In genomic region chr19:57055215-57056120, GRCm38 (mm10) we compare ENCODE assay signal across 14 mouse cellular contexts. TPM values are rescaled to one million over a fixed set of nuclear protein-coding genes. Genes with fewer than 3 reads are reported as not detected.
A peak's percentile ranks its signal among the peaks of the same experiment; 100 is the strongest.
DNase-seq lines count a peak whose midpoint lies in the region; ATAC-seq lines count a peak whose summit lies in the region.
"Had no signal": no experiment of that assay in that cellular context is flagged by ENCODE, and none has a peak within 500 bp of the region (broad histone marks: within the 10 kb centered on the region; RNA-seq: fewer than 3 reads in every experiment).

No protein-coding gene starts in this region.

- ATAC-seq in activated CD4-positive, CD25-positive, alpha-beta regulatory T cell, adult 4 months = peak; percentile 47
- ATAC-seq in intestine, embryonic 16.5 days = no peak
- ATAC-seq: forebrain, embryonic 16.5 days had no signal

- WGBS in intestine, embryonic 16.5 days = 90% methylated on average over 16 of the region's 16 CpGs

- peaks cover 5% of the 10 kb centered on the region; the same call in 1 of the 2 replicates for H3K9me3 ChIP-seq in intestine, embryonic 16.5 days (ENCODE audit: control insufficient read depth, low read length)

- H3K4me2 ChIP-seq in intestine, embryonic 16.5 days (ENCODE audit: low read depth, low read length) = no peak overlapping the region
- H3K4me2 ChIP-seq: embryonic facial prominence, embryonic 12.5 days had no signal

- no peak overlapping the region for H3K27ac ChIP-seq in intestine, embryonic 16.5 days (ENCODE audit: low read length)
- H3K27ac ChIP-seq: embryonic facial prominence, embryonic 12.5 days; heart, adult 2 months had no signal

- no peak overlapping the region for H3K4me3 ChIP-seq in intestine, embryonic 16.5 days (ENCODE audit: low read length)
- H3K4me3 ChIP-seq: embryonic facial prominence, embryonic 12.5 days; heart, adult 2 months; megakaryocyte, embryonic 14.5 days had no signal

- no peak overlapping the region for H3K9ac ChIP-seq in intestine, embryonic 16.5 days (ENCODE audit: low read depth, low read length)
- H3K9ac ChIP-seq: embryonic facial prominence, embryonic 12.5 days had no signal

- H3K36me3 ChIP-seq in intestine, embryonic 16.5 days (ENCODE audit: control insufficient read depth, insufficient read depth, low read length) = peaks cover 6% of the 10 kb centered on the region

- DNase-seq in left cerebral cortex, adult 18-20 months (ENCODE audit: low spot score in 2 of 2) = peak; percentile 55 to 63
- no peak for DNase-seq in left cerebral cortex, adult 11 months (ENCODE audit: low spot score)
- DNase-seq in CD4-positive helper T cell, adult 2 months (ENCODE audit: low read depth, low spot score) = peak; percentile 41
- DNase-seq in induced T-regulatory cell, adult 2 months (ENCODE audit: low read depth) = peak; percentile 64
- no peak for DNase-seq in liver
- DNase-seq in neural tube, embryonic 10.5 days (ENCODE audit: extremely low spot score, low spot score) = no peak
- DNase-seq: heart, adult 2 months; heart, postnatal 36 days; kidney, adult 9 months had no signal

- no peaks in the 10 kb centered on the region for H3K4me1 ChIP-seq in intestine, embryonic 16.5 days (ENCODE audit: control insufficient read depth, insufficient read depth, low read length)
- H3K4me1 ChIP-seq: megakaryocyte, embryonic 14.5 days had no signal

- H3K27me3 ChIP-seq in intestine, embryonic 16.5 days (replicated peaks; ENCODE audit: control insufficient read depth, insufficient read depth, low read length) = no peaks in the 10 kb centered on the region
- H3K27me3 ChIP-seq: embryonic facial prominence, embryonic 12.5 days had no signal

RNA-seq across cellular contexts. Expression of gene Afap1l2, which starts 47.4 kb away (rescaled TPM):
- 1 to 10 TPM; 7.5 to 8.0 TPM for total RNA-seq in left cerebral cortex, adult 18-20 months (2021)
- not detected for polyA plus RNA-seq in activated CD4-positive, CD25-positive, alpha-beta regulatory T cell, adult 4 months (2017; shearing (Covaris generic))
- polyA plus RNA-seq in intestine, embryonic 16.5 days (2015; fragmentation: Nextera tagmentation; extraction: Ambion mirVana) = 16.5 and 16.9 TPM in 2 replicates

Comparison
In these comparisons a context has a peak if more than half of its experiments do, and no peak if none do; other contexts are left out.
1. DNase-seq: peak in left cerebral cortex, adult 18-20 months (2 of 2), CD4-positive helper T cell, adult 2 months (single experiment) and induced T-regulatory cell, adult 2 months (single experiment); none in left cerebral cortex, adult 11 months (single experiment), liver (single experiment) and neural tube, embryonic 10.5 days (single experiment).
2. RNA of gene Afap1l2, which starts 47.4 kb away (polyA plus RNA-seq): 16.5 to 16.9 TPM in intestine, embryonic 16.5 days; not detected in activated CD4-positive, CD25-positive, alpha-beta regulatory T cell, adult 4 months; every median in the first group is over 10 times any median in the second.